Mouse (Mus musculus): Measurements from ENCODE around the gene Olfr819. TPM values are rescaled to one million over a fixed set of nuclear protein-coding genes. Genes with fewer than 3 reads are reported as not detected.
"Not testable (repeated sequence)": the region's sequence is repeated elsewhere in the genome, so short reads cannot be mapped to it uniquely, and the experiment has no call there.

Olfr819 gene
- not detected for polyA plus RNA-seq (2021)

DNA sequence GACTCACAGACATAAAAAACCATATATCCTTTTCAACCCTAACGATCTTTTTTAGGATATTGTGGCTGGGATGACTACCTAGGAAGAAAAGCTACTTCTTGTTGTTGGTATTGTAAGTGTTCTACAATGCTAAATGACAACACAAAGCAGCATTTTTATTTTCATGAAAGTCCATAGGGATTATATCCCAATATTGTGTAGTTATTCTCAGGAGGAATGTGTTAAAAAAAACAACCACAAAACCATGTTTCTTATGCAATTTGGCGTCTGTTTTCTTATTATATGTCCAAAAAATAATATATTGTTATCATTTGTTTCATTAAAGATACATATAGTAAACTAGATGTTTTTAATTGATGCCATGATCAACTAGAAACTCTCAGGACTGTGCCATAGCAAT, at the start of gene Olfr819:
TSS of gene Olfr819 (minus strand) at position 101 of the 400 bp plus-strand sequence.
- H3K27me3 ChIP-seq; ATAC-seq; CTCF ChIA-PET; POLR2A ChIA-PET; in situ Hi-C loops (cut with MboI; ENCODE audit: low pct_unique_long_range_greater_than_20kb); DNase-seq (ENCODE audit: low read depth, low spot score): not testable (repeated sequence)

DNA sequence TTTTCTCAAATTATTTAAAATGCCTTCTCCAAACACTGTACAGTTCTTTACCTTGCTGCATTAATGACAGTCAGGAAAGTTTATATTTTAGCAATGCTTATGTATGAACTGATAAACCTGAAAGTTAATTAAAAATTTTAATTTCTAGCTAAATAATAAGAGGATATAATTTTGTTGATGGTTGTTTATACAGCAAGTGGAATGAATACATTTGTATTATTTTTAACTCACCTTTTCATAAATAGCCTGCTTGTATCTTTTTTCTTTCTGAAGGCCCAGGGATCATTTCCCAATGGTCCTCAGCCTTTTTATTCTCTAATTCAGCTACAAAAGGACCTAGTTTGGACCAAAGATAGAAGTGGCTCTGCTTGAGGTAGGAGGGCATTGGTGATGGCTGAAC, 45.3 kb upstream of the Olfr819 start, which contains the start of gene Olfr820:
TSS of gene Olfr820 (plus strand) at position 301 of the 400 bp plus-strand sequence.
- ChIA-PET POLR2A (no interaction called here), CTCF (interaction anchor here (0.6 kb wide), 1 partner anchor 538 kb away, joined by 3 read pairs; no protein-coding TSS in a partner anchor)
- DNase-seq (ENCODE audit: low read depth, low spot score) = no peak
- TF ChIP-seq CTCF (IDR thresholded peaks at IDR 0.05) = no peak
- no peaks in the 10 kb centered on the region for H3K27me3 ChIP-seq
- ATAC-seq = no peak
- in situ Hi-C loops (cut with MboI; ENCODE audit: low pct_unique_long_range_greater_than_20kb) = no loop called here

DNA sequence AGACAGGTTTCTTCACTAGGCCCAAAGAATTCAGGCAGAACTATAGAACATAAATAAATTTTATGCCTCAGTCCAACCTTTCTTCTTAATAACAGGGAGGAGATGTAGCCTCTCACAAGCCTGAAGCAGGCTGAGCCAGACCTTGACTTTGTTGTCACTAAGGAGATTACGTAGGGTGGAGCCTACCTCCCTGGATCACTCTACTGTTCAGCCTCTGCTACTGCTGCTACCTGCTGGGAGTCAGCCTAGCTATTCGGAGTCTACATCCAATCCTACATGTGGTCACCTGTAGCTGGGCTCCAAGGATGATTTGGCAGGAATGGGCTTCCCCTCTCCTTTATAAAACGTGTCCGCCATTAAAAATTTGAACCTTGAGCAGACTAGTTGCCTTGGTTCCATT, 38.3 kb upstream of the Olfr819 start:
- H3K27me3 ChIP-seq; DNase-seq (ENCODE audit: low read depth, low spot score); ATAC-seq; in situ Hi-C loops (cut with MboI; ENCODE audit: low pct_unique_long_range_greater_than_20kb); POLR2A ChIA-PET; CTCF ChIA-PET: not testable (repeated sequence)

GRCm38 (mm10) chr10:130004104-130004503, 37.0 kb upstream of the Olfr819 start:
- DNase-seq (ENCODE audit: low read depth, low spot score); ATAC-seq; CTCF ChIA-PET; POLR2A ChIA-PET; in situ Hi-C loops (cut with MboI; ENCODE audit: low pct_unique_long_range_greater_than_20kb); H3K27me3 ChIP-seq: not testable (repeated sequence)

GRCm38 (mm10) chr10:129984962-129985361, 17.9 kb upstream of the Olfr819 start, which contains the start of gene Gm10310:
Gene Gm10310, minus strand, starts transcription at chr10:129985062.
- in situ Hi-C loops (cut with MboI; ENCODE audit: low pct_unique_long_range_greater_than_20kb); DNase-seq (ENCODE audit: low read depth, low spot score); POLR2A ChIA-PET; ATAC-seq; H3K27me3 ChIP-seq; CTCF ChIA-PET: not testable (repeated sequence)

- in situ Hi-C loops (cut with MboI; ENCODE audit: low pct_unique_long_range_greater_than_20kb); DNase-seq (ENCODE audit: low read depth, low spot score); POLR2A ChIA-PET; H3K27me3 ChIP-seq; ATAC-seq; CTCF ChIA-PET: not testable (repeated sequence)
These were observed 14.8 kb upstream of the Olfr819 start for GRCm38 (mm10) chr10:129981867-129982266.

DNA sequence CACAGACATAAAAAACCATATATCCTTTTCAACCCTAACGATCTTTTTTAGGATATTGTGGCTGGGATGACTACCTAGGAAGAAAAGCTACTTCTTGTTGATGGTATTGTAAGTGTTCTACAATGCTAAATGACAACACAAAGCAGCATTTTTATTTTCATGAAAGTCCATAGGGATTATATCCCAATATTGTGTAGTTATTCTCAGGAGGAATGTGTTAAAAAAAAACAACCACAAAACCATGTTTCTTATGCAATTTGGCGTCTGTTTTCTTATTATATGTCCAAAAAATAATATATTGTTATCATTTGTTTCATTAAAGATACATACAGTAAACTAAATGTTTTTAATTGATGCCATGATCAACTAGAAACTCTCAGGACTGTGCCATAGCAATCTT, 9.0 kb upstream of the Olfr819 start, which contains the start of gene Olfr247:
TSS of gene Olfr247 (minus strand) at position 101 of the 400 bp plus-strand sequence.
- ATAC-seq; POLR2A ChIA-PET; H3K27me3 ChIP-seq; CTCF ChIA-PET; in situ Hi-C loops (cut with MboI; ENCODE audit: low pct_unique_long_range_greater_than_20kb); DNase-seq (ENCODE audit: low read depth, low spot score): not testable (repeated sequence)

- POLR2A ChIA-PET; H3K27me3 ChIP-seq; DNase-seq (ENCODE audit: low read depth, low spot score); CTCF ChIA-PET; ATAC-seq; in situ Hi-C loops (cut with MboI; ENCODE audit: low pct_unique_long_range_greater_than_20kb): not testable (repeated sequence)
These were observed 5.9 kb upstream of the Olfr819 start for GRCm38 (mm10) chr10:129972994-129973393.

GRCm38 (mm10) chr10:129966232-129966631, 834 bp downstream of the Olfr819 start:
- POLR2A ChIA-PET; CTCF ChIA-PET; in situ Hi-C loops (cut with MboI; ENCODE audit: low pct_unique_long_range_greater_than_20kb); ATAC-seq; H3K27me3 ChIP-seq; DNase-seq (ENCODE audit: low read depth, low spot score): not testable (repeated sequence)

GRCm38 (mm10) chr10:129949000-129949399, 18.1 kb downstream of the Olfr819 start, which contains the start of gene Olfr818:
Gene Olfr818, minus strand, starts transcription at chr10:129949100.
- TF ChIP-seq CTCF (IDR thresholded peaks at IDR 0.05) = no peak
- POLR2A ChIA-PET = no interaction called here
- no peak for DNase-seq (ENCODE audit: low read depth, low spot score)
- in situ Hi-C loops (cut with MboI; ENCODE audit: low pct_unique_long_range_greater_than_20kb) = no loop called here
- no peaks in the 10 kb centered on the region for H3K27me3 ChIP-seq
- no peak for ATAC-seq
- CTCF ChIA-PET = no interaction called here

- CTCF ChIA-PET = no interaction called here
- POLR2A ChIA-PET = no interaction called here
- no peaks in the 10 kb centered on the region for H3K27me3 ChIP-seq
- in situ Hi-C loops (cut with MboI; ENCODE audit: low pct_unique_long_range_greater_than_20kb) = no loop called here
- no peak for TF ChIP-seq CTCF (IDR thresholded peaks at IDR 0.05)
- no peak for ATAC-seq
- DNase-seq (ENCODE audit: low read depth, low spot score) = no peak
These were observed 51.6 kb downstream of the Olfr819 start, which contains the start of gene Olfr816 for GRCm38 (mm10) chr10:129915497-129915896. Gene Olfr816, minus strand, starts transcription at chr10:129915597.

Other genes starting within 250 kb of the Olfr819 start
- gene Olfr805, start 237.9 kb downstream of the Olfr819 start, polyA plus RNA-seq (2021) = not detected
- not detected for gene Olfr806, start 225.3 kb downstream of the Olfr819 start, polyA plus RNA-seq (2021)
- not detected for gene Olfr807, start 209.5 kb downstream of the Olfr819 start, polyA plus RNA-seq (2021)
- not detected for gene Olfr808, start 201.8 kb downstream of the Olfr819 start, polyA plus RNA-seq (2021)
- gene Olfr809, start 192.6 kb downstream of the Olfr819 start, polyA plus RNA-seq (2021) = not detected
- not detected for gene Olfr810, start 172.3 kb downstream of the Olfr819 start, polyA plus RNA-seq (2021)
- gene Olfr811, start 162.9 kb downstream of the Olfr819 start, polyA plus RNA-seq (2021) = not detected
- not detected for gene Olfr812, start 121.2 kb downstream of the Olfr819 start, polyA plus RNA-seq (2021)
- not detected for gene Olfr813, start 111.9 kb downstream of the Olfr819 start, polyA plus RNA-seq (2021)
- gene Olfr814, start 87.4 kb downstream of the Olfr819 start, polyA plus RNA-seq (2021) = not detected
- gene Olfr815, start 61.4 kb downstream of the Olfr819 start, polyA plus RNA-seq (2021) = not detected
- not detected for gene Olfr816, start 51.7 kb downstream of the Olfr819 start, polyA plus RNA-seq (2021)
- not detected for gene Olfr818, start 18.2 kb downstream of the Olfr819 start, polyA plus RNA-seq (2021)
- gene Olfr247, start 8.9 kb upstream of the Olfr819 start, polyA plus RNA-seq (2021) = not detected
- not detected for gene Gm10310, start 17.8 kb upstream of the Olfr819 start, polyA plus RNA-seq (2021)
- gene Olfr820, start 45.4 kb upstream of the Olfr819 start, polyA plus RNA-seq (2021) = not detected
- not detected for gene Olfr821, start 63.1 kb upstream of the Olfr819 start, polyA plus RNA-seq (2021)
- 0.05 TPM for gene Olfr822, start 103.9 kb upstream of the Olfr819 start, polyA plus RNA-seq (2021)
- gene Olfr823, start 148.1 kb upstream of the Olfr819 start, polyA plus RNA-seq (2021) = not detected
- not detected for gene Olfr824, start 162.7 kb upstream of the Olfr819 start, polyA plus RNA-seq (2021)
- gene Olfr825, start 199.5 kb upstream of the Olfr819 start, polyA plus RNA-seq (2021) = not detected
- gene Olfr826, start 216.9 kb upstream of the Olfr819 start, polyA plus RNA-seq (2021) = not detected
- not detected for gene Olfr827, start 247.1 kb upstream of the Olfr819 start, polyA plus RNA-seq (2021)